Mouse (Mus musculus): ENCODE results near the gene Pcsk2. TPM values are rescaled to one million over a fixed set of nuclear protein-coding genes. Genes with fewer than 3 reads are reported as not detected.

Pcsk2 gene
- polyA plus RNA-seq, 2 experiments, result 0.01 TPM; not detected in 1

DNA sequence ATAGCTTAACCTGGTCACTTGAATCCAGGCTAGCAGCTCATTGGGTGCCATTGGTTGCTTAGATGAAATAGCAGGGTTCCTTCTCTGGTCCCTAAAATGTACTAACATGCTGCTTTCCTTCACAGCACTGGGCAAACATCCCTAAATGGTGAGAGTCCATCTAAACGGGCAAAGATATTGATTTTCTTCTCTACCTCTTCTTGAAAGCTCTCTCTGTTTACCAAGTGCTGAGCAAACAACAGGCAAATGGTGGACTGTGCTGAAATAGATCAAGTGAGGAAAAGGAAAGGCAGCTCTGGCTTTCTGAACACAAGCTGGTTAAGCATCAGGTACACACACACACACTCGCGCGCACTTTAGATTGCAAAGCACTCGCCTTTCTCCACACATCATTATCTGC lies 120.8 kb downstream of the Pcsk2 start:
- no peaks in the 10 kb centered on the region for H3K27me3 ChIP-seq (ENCODE audit: control insufficient read depth, insufficient read depth, low read length)
- no peaks in the 10 kb centered on the region for H3K9me3 ChIP-seq (ENCODE audit: control insufficient read depth, low read length)
- H3K4me3 ChIP-seq (ENCODE audit: insufficient read depth in 1 of 2, low read depth in 2 of 2, low read length in 2 of 2), result no peak overlapping the region
- DNase-seq (ENCODE audit: low read depth in 3 of 3, low spot score in 3 of 3) (no peak), ATAC-seq (ENCODE audit: insufficient read depth) (no peak)
- no peak for TF ChIP-seq EP300 (IDR thresholded peaks at IDR 0.05; ENCODE audit: low read depth)
- no peak for TF ChIP-seq CTCF (IDR thresholded peaks at IDR 0.05; ENCODE audit: low read depth)
- 54% methylated on average over 5 of the region's 5 CpGs for WGBS (ENCODE audit: insufficient replicate concordance)
- no peaks in the 10 kb centered on the region for H3K36me3 ChIP-seq (replicated peaks; ENCODE audit: control insufficient read depth, insufficient read depth, low read depth)
- H3K9ac ChIP-seq (replicated peaks), result no peak overlapping the region
- H3K27ac ChIP-seq, result no peak overlapping the region
- no peak overlapping the region for H3K4me2 ChIP-seq (ENCODE audit: low read depth)
- H3K4me1 ChIP-seq (replicated peaks; ENCODE audit: control insufficient read depth in 2 of 2, insufficient read depth in 2 of 2, low read length in 1 of 2), result no peaks in the 10 kb centered on the region

- no peak for TF ChIP-seq CTCF (IDR thresholded peaks at IDR 0.05; ENCODE audit: low read depth)
- TF ChIP-seq EP300 (IDR thresholded peaks at IDR 0.05; ENCODE audit: low read depth), result no peak
- H3K4me2 ChIP-seq (ENCODE audit: low read depth), result no peak overlapping the region
- no peaks in the 10 kb centered on the region for H3K9me3 ChIP-seq (ENCODE audit: control insufficient read depth, low read length)
- no peak overlapping the region for H3K9ac ChIP-seq (replicated peaks)
- H3K4me1 ChIP-seq (replicated peaks; ENCODE audit: control insufficient read depth in 2 of 2, insufficient read depth in 2 of 2, low read length in 1 of 2), result no peaks in the 10 kb centered on the region
- H3K36me3 ChIP-seq (replicated peaks; ENCODE audit: control insufficient read depth, insufficient read depth, low read depth), result no peaks in the 10 kb centered on the region
- 56% methylated on average over 4 of the region's 4 CpGs for WGBS (ENCODE audit: insufficient replicate concordance)
- DNase-seq (ENCODE audit: low read depth in 3 of 3, low spot score in 3 of 3) (no peak), ATAC-seq (ENCODE audit: insufficient read depth) (no peak)
- H3K4me3 ChIP-seq (ENCODE audit: insufficient read depth in 1 of 2, low read depth in 2 of 2, low read length in 2 of 2), result no peak overlapping the region
- no peak overlapping the region for H3K27ac ChIP-seq
- no peaks in the 10 kb centered on the region for H3K27me3 ChIP-seq (ENCODE audit: control insufficient read depth, insufficient read depth, low read length)
Measured at GRCm38 (mm10) chr2:143677869-143678268, 131.9 kb downstream of the Pcsk2 start.

DNA sequence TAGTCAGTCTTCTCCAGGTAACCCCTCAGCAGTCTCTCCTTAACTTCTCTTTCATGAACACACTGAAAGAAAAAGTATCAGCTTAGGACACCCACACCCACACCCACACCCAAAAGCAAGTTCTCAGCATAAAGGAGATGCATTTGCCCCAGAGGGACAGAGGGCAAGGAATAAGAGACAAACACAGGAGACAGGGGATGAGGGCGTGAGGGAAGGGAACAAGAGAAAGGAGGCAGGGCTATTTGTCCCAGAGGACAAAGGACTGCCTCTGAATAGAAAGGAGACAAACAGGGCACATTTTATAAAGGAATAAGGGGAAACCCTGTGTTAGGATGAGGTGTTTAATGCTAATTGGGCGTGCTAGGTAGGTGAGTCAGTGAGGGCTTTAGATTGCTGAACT lies 133.6 kb downstream of the Pcsk2 start:
- no peak for DNase-seq (ENCODE audit: low read depth in 3 of 3, low spot score in 3 of 3)
- Histone ChIP-seq H3K4me2 (ENCODE audit: low read depth) (no peak overlapping the region), H3K4me3 (ENCODE audit: insufficient read depth in 1 of 2, low read depth in 2 of 2, low read length in 2 of 2) (no peak overlapping the region), H3K9me3 (ENCODE audit: control insufficient read depth, low read length) (no peaks in the 10 kb centered on the region), H3K27ac (no peak overlapping the region), H3K4me1 (replicated peaks; ENCODE audit: control insufficient read depth in 2 of 2, insufficient read depth in 2 of 2, low read length in 1 of 2) (no peaks in the 10 kb centered on the region), H3K27me3 (ENCODE audit: control insufficient read depth, insufficient read depth, low read length) (no peaks in the 10 kb centered on the region), H3K9ac (replicated peaks) (no peak overlapping the region), H3K36me3 (replicated peaks; ENCODE audit: control insufficient read depth, insufficient read depth, low read depth) (no peaks in the 10 kb centered on the region)
- WGBS (ENCODE audit: insufficient replicate concordance), result 35% methylated on average over 2 of the region's 2 CpGs
- TF ChIP-seq CTCF (IDR thresholded peaks at IDR 0.05; ENCODE audit: low read depth), result no peak
- TF ChIP-seq EP300 (IDR thresholded peaks at IDR 0.05; ENCODE audit: low read depth), result no peak
- ATAC-seq (ENCODE audit: insufficient read depth), result no peak

- ATAC-seq (ENCODE audit: insufficient read depth) (no peak), DNase-seq (ENCODE audit: low read depth in 3 of 3, low spot score in 3 of 3) (no peak)
- Histone ChIP-seq H3K4me2 (ENCODE audit: low read depth) (no peak overlapping the region), H3K4me3 (ENCODE audit: insufficient read depth in 1 of 2, low read depth in 2 of 2, low read length in 2 of 2) (no peak overlapping the region), H3K9me3 (ENCODE audit: control insufficient read depth, low read length) (no peaks in the 10 kb centered on the region), H3K9ac (replicated peaks) (no peak overlapping the region), H3K27ac (no peak overlapping the region), H3K4me1 (replicated peaks; ENCODE audit: control insufficient read depth in 2 of 2, insufficient read depth in 2 of 2, low read length in 1 of 2) (no peaks in the 10 kb centered on the region), H3K27me3 (ENCODE audit: control insufficient read depth, insufficient read depth, low read length) (no peaks in the 10 kb centered on the region), H3K36me3 (replicated peaks; ENCODE audit: control insufficient read depth, insufficient read depth, low read depth) (no peaks in the 10 kb centered on the region)
- WGBS (ENCODE audit: insufficient replicate concordance), result 55% methylated on average over 8 of the region's 8 CpGs
- TF ChIP-seq CTCF (IDR thresholded peaks at IDR 0.05; ENCODE audit: low read depth) (no peak), EP300 (IDR thresholded peaks at IDR 0.05; ENCODE audit: low read depth) (no peak)
Measured at GRCm38 (mm10) chr2:143681873-143682555, 136.1 kb downstream of the Pcsk2 start.

DNA sequence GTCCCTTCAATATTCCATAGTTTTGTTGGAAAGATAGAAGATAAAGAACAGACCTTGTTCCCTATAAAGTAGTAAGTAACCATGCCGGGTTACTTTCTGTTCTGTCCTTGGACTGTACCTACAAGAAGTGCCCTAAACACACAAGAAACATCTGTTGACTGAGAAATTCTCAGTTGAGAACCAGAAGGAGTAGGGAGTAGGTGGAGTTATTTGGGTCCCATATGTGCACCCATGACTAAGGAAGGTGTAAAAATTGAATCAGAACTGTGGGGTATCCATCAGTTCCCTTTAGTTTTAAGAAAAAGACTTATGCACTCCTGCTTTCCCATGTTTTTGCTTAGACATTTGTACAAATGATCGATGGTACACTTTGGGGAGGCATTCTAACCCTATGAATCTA lies 137.6 kb downstream of the Pcsk2 start:
- Histone ChIP-seq H3K36me3 (replicated peaks; ENCODE audit: control insufficient read depth, insufficient read depth, low read depth) (no peaks in the 10 kb centered on the region), H3K4me1 (replicated peaks; ENCODE audit: control insufficient read depth in 2 of 2, insufficient read depth in 2 of 2, low read length in 1 of 2) (no peaks in the 10 kb centered on the region), H3K4me2 (ENCODE audit: low read depth) (no peak overlapping the region), H3K4me3 (ENCODE audit: insufficient read depth in 1 of 2, low read depth in 2 of 2, low read length in 2 of 2) (no peak overlapping the region), H3K9me3 (ENCODE audit: control insufficient read depth, low read length) (no peaks in the 10 kb centered on the region), H3K27ac (no peak overlapping the region), H3K27me3 (ENCODE audit: control insufficient read depth, insufficient read depth, low read length) (no peaks in the 10 kb centered on the region), H3K9ac (replicated peaks) (no peak overlapping the region)
- ATAC-seq (ENCODE audit: insufficient read depth), result no peak
- TF ChIP-seq CTCF (IDR thresholded peaks at IDR 0.05; ENCODE audit: low read depth) (no peak), EP300 (IDR thresholded peaks at IDR 0.05; ENCODE audit: low read depth) (no peak)
- no peak for DNase-seq (ENCODE audit: low read depth in 3 of 3, low spot score in 3 of 3)
- WGBS (ENCODE audit: insufficient replicate concordance), result 79% methylated on average over 2 of the region's 2 CpGs
